Mouse (Mus musculus) heart, embryonic 11.5 days (tissue): ENCODE measurements around the gene Kdm3a. TPM values are rescaled to one million over a fixed set of nuclear protein-coding genes. Genes with fewer than 3 reads are reported as not detected.

ENCODE experiments used
- ATAC-seq: fragments of 200-750 bp; cut with Nextera tagmentation; replicated peaks from 2 replicates; pipeline ENCODE4 v1.8.0; 2017; ENCODE audit warnings: moderate library complexity; ENCODE audit not compliant: insufficient number of reproducible peaks, low FRiP score, low TSS enrichment
- H3K27ac ChIP-seq: fragments of 300-500 bp; sonication (generic); 2 replicates; pipeline ENCODE4 v1.5.1; 2014; ENCODE audit warnings: mild to moderate bottlenecking, low read depth, low read length
- H3K27me3 ChIP-seq: fragments of 300-500 bp; sonication (generic); 2 replicates; pipeline ENCODE4 v1.6.1; 2014; ENCODE audit warnings: mild to moderate bottlenecking, low read length, mixed read lengths; ENCODE audit not compliant: control insufficient read depth, insufficient read depth
- H3K36me3 ChIP-seq: fragments of 300-500 bp; sonication (generic); 2 replicates; pipeline ENCODE4 v1.6.1; 2014; ENCODE audit warnings: mild to moderate bottlenecking, low read length, moderate library complexity, mixed read lengths; ENCODE audit not compliant: control insufficient read depth, insufficient read depth
- H3K4me1 ChIP-seq: fragments of 300-500 bp; sonication (generic); 2 replicates; pipeline ENCODE4 v1.6.1; 2014; ENCODE audit warnings: low read length; ENCODE audit not compliant: control insufficient read depth, insufficient read depth
- H3K4me2 ChIP-seq: fragments of 300-500 bp; sonication (generic); 2 replicates; pipeline ENCODE4 v1.6.1; 2014; ENCODE audit warnings: mild to moderate bottlenecking, moderate library complexity
- H3K4me3 ChIP-seq: fragments of 300-500 bp; sonication (generic); 2 replicates; pipeline ENCODE4 v1.5.1; 2014; ENCODE audit warnings: low read depth, low read length
- H3K9ac ChIP-seq: fragments of 300-500 bp; sonication (generic); 2 replicates; pipeline ENCODE4 v1.6.1; 2014; ENCODE audit warnings: mild to moderate bottlenecking, low read depth, low read length, moderate library complexity
- H3K9me3 ChIP-seq: fragments of 300-500 bp; sonication (generic); replicated peaks from 2 replicates; pipeline ENCODE4 v1.6.1; 2016; ENCODE audit warnings: low read length; ENCODE audit not compliant: control insufficient read depth
- WGBS: fragments of 180-500 bp; shearing (Covaris S2); extraction: QIAGEN DNeasy Blood & Tissue Kit; methylation state at CpG from one replicate; pipeline ENCODE4 v1.1.7; 2014; ENCODE audit not compliant: insufficient replicate concordance; 5-methylcytosine and 5-hydroxymethylcytosine counted together
- polyA plus RNA-seq: library from polyadenylated mRNA; unstranded; fragments of >200 nt; fragmentation: Nextera tagmentation; extraction: Ambion mirVana; gene quantifications from 2 replicates; pipeline ENCODE4 v1.2.1, GENCODE M21; 2014

Gene Kdm3a
- polyA plus RNA-seq, 1 experiment from 2014 or later, result 32.4 TPM

DNA sequence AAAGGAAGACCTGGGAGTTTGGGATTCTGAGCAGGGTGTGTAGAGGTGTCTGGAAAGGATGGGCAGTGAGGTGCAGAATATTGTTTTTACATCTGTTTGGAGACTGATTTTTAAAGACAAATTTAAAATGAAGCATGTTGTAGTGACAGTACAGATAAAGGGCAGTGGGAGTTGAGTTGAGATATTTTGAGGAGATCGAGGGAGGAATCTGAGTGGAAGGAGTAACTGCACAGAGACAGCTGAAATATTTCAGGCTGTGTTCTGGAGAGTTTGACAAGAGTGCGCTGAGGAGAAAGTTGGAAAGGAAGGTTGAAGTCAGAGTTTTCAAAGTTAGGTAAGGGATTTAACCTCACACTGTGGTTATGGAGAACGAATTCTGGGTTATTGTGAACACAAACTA is 64.2 kb downstream of the Kdm3a start:
- no peak overlapping the region for H3K27ac ChIP-seq
- H3K4me1 ChIP-seq, result no peaks in the 10 kb centered on the region
- H3K9me3 ChIP-seq, result no peaks in the 10 kb centered on the region
- no peaks in the 10 kb centered on the region for H3K36me3 ChIP-seq
- H3K9ac ChIP-seq, result no peak overlapping the region
- no peak overlapping the region for H3K4me2 ChIP-seq
- H3K4me3 ChIP-seq, result no peak overlapping the region
- no peak for ATAC-seq
- no peaks in the 10 kb centered on the region for H3K27me3 ChIP-seq
- WGBS, result 77% methylated on average over 3 of the region's 3 CpGs

DNA sequence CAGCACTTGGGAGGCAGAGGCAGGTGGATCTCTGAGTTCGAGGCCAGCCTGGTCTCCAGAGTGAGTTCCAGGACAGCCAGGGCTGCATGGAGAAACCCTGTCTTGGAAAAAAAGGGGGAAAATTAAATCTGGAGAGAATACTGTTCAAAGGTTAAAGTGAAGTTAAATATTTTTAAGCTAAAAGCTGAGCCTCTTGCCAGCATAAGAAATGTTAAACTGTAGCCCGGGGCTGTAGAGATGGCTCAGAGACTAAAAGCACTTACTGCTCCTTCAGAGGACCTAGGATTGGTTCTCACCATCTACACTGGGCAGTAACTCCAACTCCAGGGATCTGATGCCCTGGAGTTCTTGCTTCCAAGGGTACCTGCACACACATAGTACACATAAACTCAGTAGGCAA is 76.0 kb downstream of the Kdm3a start:
- WGBS, result 98% methylated on average over 2 of the region's 2 CpGs
- Histone ChIP-seq H3K27ac (no peak overlapping the region), H3K4me2 (no peak overlapping the region), H3K4me1 (no peaks in the 10 kb centered on the region), H3K9ac (no peak overlapping the region), H3K4me3 (no peak overlapping the region), H3K27me3 (no peaks in the 10 kb centered on the region), H3K36me3 (peaks cover 2% of the 10 kb centered on the region; the same call in 1 of the 2 replicates), H3K9me3 (no peaks in the 10 kb centered on the region)
- no peak for ATAC-seq

DNA sequence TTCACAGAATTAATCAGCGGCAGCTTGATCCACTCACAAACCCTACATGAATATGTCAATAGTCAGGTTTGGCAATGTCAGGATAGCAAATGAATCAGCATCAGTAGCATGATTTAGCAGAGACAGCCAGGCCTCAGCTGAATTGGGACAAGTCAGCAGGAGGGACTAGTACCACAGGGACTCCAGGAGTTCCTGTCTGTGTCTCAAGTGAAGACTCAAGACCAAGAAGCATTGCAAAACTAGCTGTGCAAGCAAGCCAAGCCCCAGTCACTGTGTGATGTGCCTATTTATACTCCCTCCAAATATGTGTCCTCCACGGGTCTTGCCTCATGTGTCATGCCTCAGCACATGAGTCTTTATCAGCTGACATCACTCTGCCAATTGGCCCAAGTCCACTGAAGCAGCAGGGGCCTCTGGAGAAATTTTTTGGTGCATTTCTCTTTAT is 77.3 kb downstream of the Kdm3a start:
- Histone ChIP-seq H3K4me1 (no peaks in the 10 kb centered on the region), H3K4me2 (no peak overlapping the region), H3K4me3 (no peak overlapping the region), H3K9me3 (no peaks in the 10 kb centered on the region), H3K9ac (no peak overlapping the region), H3K27me3 (no peaks in the 10 kb centered on the region), H3K36me3 (no peaks in the 10 kb centered on the region; the same call in 1 of the 2 replicates), H3K27ac (no peak overlapping the region)
- ATAC-seq, result no peak
- WGBS, result 74% methylated on average over 2 of the region's 2 CpGs

DNA sequence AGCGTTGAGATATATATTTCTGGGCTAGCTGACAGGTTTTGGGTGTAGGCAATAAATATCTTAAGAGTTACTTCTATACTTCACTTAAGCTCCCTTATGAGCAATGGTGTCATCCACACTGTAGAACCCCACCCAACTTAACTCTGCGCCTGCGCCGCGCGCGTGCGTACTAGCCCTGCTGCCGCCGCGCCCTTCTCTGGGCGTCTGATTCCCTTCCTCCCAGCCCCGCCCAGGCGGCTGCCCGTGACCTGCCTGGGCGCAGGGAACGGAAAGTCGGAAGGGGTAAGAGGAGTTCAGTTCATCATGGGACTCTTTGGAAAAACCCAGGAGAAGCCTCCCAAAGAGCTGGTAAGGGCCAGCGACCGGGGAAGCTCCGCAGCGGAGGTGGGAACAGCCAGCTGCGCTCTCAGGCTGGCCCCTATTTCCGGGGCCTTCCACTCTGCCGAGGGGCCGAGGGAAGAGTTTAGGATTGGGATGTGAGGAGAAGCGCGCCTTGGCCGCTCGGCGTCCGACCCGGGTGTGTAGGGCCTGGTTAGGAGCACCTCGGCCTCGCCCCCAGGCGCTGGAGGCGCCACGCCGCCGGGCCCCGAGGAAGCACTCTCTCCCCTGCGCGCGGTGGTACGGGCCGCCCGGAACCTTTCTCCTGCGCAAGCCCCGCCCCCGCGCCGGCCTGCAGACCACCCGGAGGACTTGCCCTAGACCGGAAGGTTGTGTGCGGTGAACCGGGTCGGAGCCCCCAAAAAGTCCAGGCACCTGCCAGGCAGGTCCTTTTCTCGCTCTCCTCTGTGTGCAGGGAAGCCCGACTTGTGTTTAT is 88.9 kb downstream of the Kdm3a start, which contains the start of gene Chmp3:
Chmp3 (plus strand) TSS at position 112 of the 814 bp plus-strand sequence.
- Histone ChIP-seq H3K27me3 (no peaks in the 10 kb centered on the region), H3K36me3 (no peaks in the 10 kb centered on the region), H3K4me3 (peak within 1 kb of the TSS; percentile 88), H3K27ac (peak within 1 kb of the TSS; percentile 100), H3K9me3 (no peaks in the 10 kb centered on the region), H3K4me2 (peak within 1 kb of the TSS; percentile 63), H3K9ac (peak within 1 kb of the TSS; percentile 99), H3K4me1 (peaks cover 3% of the 10 kb centered on the region; the same call in 1 of the 2 replicates)
- ATAC-seq, result peak; percentile 97
- under 1% methylated on average over 59 of the region's 59 CpGs for WGBS

Other genes starting within 250 kb of the Kdm3a start
- 6.2 and 10.0 TPM in 2 replicates for gene Rmnd5a, start 192.4 kb downstream of the Kdm3a start, polyA plus RNA-seq
- 13.5 and 14.3 TPM in 2 replicates for gene Rnf103, start 139.1 kb downstream of the Kdm3a start, polyA plus RNA-seq
- 62.2 and 71.6 TPM in 2 replicates for gene Chmp3, start 89.2 kb downstream of the Kdm3a start, polyA plus RNA-seq
- 20.8 and 25.0 TPM in 2 replicates for gene Reep1, start 74.6 kb upstream of the Kdm3a start, polyA plus RNA-seq
- 60.9 and 65.3 TPM in 2 replicates for gene Mrpl35, start 194.0 kb upstream of the Kdm3a start, polyA plus RNA-seq
- gene Immt, start 198.3 kb upstream of the Kdm3a start, polyA plus RNA-seq, result 284 and 294 TPM in 2 replicates